Mouse (Mus musculus) spleen, adult 12 weeks (tissue): ENCODE data around the gene Tmem17.

Source experiments
- DNase-seq: peaks from one replicate; pipeline ENCODE4 v3.0.0; 2022; ENCODE audit warnings: low spot score

Gene Tmem17

DNA sequence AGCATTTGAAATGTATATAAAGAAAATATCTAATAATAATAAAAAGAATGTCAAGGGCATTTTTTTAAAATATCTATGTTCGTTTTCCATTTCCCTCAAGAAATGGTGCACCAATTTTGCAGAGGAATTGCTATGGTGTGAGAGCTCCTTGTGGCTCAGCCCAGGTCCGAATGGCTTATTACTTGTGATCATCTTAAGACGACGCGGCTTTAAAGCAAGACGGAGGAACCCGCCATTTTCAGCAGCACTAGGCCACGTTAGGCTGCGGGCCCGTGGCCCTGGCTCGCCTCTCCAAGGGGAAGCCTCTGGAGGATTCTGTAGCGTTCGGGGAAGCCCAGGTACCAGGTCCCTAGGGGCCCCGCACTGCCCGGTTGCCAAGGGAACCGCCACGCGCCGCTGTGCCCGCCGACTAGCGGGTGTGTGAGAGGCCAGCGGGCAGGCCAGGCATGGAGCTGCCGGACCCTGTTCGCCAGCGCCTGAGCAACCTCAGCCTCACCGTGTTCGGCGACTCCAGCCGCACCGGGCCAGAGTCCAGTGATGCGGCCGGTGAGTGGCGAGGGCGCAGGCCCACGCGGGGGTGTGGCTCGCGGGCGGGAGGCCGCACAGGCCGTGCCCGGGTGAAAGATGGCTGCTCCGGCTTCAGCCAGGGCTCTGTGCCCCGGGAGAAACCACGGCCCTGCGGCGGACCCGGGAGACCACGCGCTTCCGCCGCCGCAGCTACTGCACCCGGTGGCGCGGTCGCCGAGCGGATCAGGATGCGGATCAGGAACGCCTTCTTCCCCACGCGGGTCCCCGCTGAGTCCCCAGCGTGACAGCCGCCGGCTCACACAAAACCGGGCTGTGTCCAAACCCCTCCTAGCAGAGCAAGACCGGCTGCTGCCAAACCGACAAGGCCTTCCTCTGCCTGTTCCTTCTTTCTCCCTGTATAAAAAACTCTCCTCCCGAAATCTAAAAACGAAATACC lies at the start of gene Tmem17:
Gene Tmem17, plus strand, starts transcription at position 51 of the 964 bp plus-strand sequence.
- peak; percentile 61 for DNase-seq

DNA sequence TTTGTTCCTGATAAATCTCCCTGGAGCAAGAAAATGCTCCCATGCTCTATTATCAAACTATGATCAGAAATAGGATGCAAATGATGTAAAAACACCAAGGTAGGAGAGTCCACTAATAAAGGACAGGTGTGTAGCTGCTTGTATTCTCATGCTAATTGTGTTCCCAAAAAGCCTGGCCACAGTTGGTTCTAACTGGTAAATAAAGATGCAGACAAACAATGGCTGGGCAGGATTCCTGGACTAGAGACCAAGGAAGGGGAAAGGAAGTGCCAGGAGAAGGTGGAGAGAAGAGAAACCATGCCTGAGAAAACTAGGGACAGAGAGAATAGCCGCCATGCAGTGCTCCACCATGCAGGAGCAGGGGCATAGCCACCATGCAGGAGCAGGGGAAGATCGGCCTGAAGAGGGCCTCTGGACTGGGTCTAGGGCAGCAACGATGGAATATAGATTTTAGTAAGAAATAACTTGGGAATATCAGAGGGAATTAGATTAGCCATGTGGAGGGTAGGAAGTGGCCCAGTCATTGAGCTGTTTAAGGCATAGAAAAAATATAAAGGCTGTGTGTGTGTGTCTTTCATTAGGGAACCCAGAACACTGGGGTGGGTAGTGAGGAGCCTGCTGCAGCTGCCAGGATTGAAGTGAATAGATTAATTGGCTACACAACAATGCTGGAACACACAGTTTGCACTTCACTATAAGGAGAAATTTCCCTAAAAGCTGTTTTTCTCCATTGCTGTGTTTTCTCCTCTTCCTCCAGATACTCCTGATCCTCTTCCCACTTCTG lies 31.9 kb upstream of the Tmem17 start:
- DNase-seq: no peak

DNA sequence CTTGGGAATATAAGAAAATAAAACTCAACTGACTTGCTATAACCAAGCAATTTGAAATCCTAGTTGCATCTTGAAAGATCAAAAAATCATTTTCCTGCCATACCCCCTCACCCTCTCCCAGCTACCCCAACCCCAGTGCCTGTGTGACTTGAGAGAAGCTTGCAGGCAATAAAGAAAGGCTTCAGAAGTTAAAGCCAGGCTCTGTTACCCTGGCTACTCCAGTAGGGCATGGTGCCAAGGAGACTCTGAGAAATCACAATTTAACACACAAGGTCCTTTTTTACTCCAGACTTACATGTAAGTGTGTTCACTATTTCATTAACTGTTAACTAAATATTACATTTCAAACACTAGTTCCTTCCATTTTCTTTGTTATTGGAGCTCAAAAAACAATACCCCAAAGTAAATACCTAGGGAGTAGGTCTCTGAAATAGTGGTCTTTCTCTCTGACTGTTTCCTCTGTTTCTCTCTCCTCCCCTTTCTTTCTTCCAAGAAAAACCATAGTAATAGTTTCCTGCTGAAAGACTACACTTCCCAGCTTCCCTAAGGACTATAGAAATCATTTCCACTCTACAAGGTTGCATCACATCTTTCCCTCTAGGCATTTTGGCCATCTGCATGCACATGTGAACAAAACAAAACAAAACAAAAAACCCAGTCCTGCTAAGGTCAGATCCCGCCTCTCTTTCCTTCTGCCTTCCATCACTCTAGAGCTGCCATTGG lies 30.1 kb upstream of the Tmem17 start:
- no peak for DNase-seq

DNA sequence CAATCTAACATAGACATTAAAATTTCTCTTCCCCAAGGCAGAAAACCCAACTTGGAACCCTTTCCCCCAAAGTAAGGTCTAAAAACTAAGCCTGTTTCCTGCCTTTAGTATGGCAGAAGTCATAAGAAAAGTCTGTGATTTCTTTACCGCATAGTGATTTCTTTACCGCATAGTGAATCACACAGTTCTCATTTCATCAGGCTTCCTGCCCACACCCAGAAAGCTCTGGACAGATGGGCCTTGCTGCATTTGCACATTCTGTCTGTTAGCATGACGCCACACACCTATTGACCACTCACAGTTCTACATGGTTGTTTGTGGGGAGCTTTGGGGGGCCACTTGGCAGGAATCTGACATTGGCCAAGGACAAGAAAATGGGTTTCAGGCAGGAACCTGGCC lies 29.5 kb upstream of the Tmem17 start:
- DNase-seq: no peak

DNA sequence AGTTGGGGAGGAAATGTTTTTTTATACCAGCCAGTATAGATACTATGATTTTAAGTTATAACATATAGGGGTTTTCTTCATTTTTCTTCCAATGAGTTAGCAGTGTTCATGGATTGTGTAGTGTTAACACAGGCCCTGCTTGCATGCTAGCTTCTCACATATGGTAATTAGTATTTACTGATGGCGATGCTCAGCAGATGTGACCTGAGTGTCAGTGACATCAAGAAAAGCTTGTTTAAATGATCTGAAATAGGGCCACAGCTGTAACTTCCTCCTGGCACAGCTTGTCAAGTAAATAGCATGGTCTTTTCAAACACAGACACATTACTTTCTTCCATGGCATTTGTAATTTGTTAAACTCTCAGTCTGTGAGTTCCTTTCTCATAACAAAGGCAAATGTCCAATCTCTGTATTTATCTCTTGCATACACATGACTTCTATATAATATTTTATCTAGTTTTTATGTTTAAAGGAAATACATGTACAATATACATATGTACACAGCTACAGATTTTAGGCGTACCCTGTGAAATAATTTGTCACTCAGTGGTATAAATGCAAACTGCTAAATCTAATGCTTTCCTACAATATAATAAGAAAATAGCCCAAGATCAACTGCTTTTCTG lies 18.1 kb upstream of the Tmem17 start:
- no peak for DNase-seq

DNA sequence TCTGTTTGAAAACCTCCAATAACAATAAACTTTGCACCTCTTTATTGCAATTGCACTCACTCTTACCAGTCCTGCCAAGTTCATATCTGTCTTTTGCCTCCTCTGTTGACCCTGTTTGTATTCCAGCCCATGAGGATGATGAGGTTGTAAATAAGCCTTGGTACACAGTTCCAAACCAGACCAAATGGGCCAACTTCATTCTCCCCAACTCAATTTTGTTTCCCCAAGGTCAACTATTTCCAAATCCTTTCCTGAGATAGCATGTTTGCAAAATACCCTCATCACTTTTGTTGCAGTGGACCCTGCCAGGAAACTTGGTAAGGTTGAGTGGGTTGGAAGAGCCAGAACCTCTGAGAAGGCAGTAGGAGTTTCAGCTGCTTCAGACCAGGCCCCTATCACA lies 16.9 kb upstream of the Tmem17 start:
- no peak for DNase-seq

DNA sequence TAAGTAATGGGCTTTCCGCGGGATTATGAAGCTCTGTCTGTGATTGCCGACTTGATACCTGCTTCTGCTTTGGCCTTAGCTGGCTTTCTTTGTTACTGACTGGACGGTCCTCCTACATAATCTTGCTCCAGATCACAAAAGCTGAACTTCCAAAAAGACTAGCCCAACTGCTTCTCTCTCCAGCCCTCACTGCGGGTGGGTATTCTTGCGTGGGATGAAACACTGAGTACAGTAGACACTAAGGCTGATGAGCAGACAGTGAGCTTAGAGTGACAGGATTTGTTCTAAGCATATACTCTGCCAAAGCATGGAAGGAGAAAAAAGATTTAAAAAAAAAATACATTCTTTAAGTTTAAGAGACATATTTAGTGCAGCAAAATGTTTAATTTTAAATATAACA lies 12.5 kb upstream of the Tmem17 start:
- DNase-seq: no peak

DNA sequence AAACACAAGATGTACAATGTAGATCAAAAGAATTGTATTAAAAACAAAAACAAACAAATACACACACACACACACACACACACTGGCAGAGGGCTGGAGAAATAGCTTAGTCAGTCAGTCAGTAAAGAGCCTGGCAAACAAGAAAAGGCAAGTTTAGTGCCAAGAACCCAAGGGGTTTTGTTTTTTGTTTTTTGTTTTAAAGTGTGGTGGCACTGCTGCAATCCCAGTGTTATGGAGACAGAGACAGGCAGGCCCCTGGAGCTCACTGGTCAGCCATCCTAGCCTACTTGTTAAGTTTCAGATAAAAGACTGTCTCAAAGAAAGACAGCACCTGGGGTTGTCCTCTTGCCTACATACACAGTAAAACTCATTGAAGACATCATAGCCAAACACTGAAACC lies 12.0 kb upstream of the Tmem17 start:
- DNase-seq: no peak

DNA sequence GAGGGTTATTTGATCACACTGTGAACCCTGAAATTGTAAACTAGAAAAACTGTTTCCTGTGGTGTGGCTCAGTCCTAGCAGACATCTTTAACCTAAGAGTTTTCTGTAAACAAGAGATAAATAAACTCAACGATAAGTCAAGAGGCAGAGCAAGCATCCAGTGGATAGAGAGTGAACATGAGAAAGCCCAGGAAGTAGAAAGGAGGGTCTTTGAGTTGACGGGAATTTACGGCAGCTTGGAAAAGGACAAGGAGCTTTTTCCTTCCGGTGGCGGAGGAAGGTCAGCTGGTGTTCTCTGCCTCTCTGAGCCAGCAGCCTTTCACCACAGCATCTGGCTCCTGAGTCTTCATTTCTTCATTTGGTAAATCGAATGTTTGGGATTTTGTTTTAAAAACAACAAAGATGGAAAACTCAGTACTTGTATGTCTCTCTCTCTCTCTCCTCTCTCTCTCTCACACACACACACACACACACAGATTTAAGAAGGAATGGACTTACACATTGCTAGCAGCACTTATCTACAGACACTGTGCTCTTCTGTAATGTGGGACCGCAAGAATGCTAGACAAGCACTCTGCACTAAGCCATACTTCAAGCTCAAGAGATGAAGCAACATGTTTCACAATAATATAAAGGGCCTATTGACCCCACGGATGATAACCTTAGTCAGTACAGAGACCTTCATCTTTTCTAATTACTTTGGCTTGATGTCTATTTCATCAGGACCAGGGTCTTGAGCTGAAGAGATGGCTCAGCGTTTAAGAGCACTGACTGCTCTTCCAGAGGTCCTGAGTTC lies 10.9 kb upstream of the Tmem17 start:
- DNase-seq: no peak

DNA sequence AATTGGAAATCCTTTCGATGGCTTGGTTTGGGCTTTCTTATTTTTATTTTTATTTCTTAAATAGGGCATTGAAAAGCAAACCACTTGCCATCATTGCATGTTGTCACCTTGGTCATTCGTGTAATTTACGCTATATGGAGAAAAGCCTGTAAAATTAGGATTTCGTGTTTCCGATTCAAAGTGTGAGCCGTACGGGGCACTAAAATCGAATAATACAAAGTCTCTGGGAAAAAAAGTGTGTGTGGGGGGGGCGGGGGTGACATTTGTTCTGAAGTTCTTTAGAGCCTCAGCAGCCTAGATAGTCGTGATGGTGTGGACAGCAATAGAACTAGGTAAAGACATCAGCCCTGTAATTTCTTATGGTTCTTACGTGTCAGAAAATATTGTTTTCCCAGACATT lies 1.2 kb downstream of the Tmem17 start:
- no peak for DNase-seq

DNA sequence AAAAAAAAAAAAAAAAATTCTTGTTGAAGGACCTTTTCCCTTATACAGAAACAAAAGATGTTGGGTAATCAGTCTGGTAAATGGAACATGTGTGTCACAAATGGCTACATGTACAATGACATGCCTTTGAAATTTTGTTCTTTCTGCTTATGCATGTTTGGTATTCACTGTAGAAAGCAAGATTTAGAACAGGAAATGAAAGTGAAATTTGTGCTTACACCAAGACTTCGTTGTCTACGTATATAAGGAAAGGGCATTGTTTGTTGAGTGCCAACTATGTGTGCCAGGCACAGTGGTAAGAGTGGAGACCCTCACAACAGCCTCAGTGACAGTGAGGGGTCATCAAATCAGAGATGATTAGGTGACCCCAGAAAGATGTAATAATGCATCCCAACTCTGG lies 3.2 kb downstream of the Tmem17 start:
- no peak for DNase-seq

DNA sequence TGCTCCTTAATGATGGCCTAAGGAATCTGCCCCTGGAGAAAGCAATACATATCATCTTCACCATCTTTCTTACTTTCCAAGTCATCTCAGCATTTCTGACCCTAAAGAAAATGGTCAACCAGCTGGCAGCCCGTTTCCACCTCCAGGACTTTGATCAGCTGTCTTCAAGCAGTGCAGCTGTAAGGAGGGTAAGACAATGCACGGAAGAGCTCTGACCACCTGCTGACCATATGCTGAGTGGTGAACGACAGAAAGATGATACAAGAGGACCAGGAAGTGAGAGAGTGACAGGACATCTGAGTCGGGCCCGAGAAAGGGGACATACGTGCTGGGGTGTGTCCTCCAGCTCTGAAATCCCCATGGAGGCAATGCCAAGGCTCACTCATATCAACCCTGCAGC lies 6.6 kb downstream of the Tmem17 start:
- DNase-seq: no peak

DNA sequence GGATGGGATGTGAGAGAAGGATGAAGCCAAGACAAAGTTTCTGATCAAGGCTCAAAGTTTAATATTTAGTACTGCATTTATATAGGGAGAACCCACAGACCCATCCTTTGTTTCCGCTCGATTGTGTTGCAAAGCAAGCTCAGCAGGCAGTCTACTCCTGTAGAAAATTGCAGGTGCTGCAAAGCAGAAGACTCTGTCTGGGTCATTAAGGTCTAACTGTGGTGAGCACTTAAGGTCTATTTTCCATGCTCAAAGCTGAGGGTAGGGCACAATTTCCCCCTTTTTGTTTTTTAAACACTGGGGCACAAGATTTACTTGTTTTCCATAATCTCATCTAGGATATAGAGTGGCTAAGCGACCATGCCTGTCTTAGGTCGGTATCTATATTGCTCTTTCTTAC lies 8.4 kb downstream of the Tmem17 start:
- no peak for DNase-seq

DNA sequence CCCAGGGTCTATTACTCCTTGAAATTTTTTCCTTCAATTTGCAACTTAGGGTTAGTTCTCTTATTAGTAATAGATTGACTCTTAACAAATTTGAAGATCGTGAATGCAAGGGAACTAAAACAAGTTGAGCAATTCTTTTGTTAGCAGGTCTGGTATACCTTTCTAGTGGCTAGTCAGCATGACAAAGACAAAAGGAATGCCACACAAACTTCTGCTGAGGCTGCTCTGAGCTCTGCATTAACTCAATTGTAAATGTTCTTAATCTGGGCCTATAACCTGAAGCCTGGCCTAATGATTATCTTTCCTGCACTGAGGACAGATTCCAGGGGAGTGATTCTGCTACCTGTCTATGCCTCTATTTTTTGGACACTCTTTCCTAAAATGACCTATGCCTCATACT lies 12.7 kb downstream of the Tmem17 start:
- DNase-seq: no peak

DNA sequence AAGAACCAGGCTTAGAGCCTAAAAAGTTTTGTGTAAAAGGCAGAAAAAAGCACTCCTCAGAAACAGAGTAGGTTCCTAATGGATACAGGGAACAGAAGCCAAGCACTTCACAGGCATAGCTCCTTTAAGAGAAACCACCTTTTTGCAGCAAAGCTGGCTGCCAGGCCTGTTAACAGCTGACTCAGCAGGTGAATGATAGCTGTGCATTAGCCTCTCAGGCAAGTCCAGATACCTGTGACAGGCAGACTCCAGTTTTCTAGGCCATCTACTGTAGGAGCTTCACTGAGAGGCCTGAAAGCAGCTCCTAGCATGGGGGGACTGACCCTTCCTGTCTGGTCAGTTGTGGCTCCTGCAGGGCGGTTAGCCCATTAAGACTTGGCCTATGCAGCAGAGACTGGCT lies 28.7 kb downstream of the Tmem17 start:
- no peak for DNase-seq

DNA sequence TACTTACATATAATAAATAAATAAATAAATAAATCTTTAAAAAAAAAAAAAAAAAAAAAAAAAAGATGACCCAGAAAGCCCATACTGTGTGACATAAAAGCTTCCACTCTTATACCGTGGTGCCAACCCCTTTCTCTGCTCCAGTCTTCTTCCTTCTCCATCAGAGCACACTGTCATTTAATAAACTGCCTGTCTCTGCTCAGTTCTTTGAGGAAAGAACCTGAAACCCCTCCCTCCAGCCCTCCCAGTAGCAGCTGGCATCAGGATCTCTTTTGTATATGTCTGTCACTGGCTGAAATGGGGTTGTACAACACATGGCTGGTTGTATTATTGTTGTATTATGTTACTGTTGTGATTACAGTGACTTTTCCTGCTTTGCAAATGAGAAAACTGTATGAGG lies 48.2 kb downstream of the Tmem17 start:
- no peak for DNase-seq

DNA sequence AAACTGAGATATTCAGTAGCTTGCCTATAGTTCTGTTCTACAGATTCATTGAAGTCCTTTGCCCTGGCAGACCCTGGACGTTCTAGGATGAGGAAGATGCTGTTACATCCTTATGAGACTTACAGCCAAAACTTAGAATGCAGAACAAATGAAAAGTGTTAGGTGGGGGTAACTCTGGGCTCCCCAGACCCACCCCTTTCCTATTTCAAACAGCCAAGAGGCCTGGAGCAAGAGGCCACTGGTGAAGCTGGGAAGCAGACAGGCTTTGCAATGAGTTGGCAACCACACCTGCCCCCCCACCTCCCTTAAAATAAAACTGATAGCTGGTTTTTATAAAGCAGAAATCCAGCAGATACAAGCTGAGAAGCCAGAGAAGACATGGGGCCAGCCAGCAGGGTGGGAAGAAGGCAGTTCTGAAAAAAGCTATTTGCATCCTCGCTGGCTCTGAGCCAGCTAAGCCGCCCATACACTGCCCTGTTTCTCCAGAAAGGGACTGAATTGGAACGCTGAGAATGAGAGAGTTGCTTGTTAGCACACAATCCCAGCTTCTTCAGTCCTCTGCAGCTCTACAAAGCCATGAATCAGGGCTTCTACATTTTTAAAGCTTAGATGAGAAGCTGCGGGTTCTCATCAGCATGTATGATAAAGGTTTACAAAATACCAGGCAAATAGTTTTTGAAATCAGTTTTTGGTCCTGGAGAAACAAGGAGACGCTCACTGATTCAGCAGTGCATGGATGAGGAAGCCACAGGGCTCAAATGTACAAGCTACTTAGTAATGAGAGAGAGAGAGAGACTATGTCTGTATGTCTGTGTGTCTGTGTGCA lies 48.8 kb downstream of the Tmem17 start:
- no peak for DNase-seq

DNA sequence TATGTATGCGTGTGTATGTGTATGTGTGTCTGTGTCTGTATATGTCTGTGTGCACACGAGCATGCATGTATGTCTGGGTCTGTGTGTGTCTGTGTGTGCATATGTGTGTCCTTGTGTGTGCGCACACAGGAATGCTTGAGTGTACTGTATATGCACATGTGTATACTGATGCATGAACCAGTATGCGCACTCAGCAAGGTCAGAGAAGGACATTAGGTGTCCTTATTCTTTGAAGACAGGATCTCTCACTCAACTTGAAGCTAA lies 49.4 kb downstream of the Tmem17 start:
- DNase-seq: no peak

DNA sequence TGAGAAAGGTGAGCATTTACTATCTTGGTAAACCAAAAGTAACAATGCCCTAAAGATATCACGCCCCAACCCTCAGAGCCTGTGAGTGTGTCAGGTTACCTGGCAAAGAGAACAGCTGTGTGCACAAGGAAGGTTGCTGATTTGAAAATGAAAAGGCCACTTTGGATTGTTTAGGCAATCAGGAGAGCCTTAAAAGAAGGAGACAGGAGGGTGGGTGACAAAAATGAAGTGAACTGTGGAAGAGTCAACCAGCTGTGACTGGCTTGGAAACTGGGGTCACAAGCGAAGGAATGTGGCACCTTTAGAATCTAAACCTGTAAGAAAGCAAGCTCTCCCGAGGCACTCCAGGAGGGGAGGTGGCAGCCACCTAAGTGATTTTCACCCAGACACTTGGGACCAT lies 51.8 kb downstream of the Tmem17 start:
- DNase-seq: no peak

DNA sequence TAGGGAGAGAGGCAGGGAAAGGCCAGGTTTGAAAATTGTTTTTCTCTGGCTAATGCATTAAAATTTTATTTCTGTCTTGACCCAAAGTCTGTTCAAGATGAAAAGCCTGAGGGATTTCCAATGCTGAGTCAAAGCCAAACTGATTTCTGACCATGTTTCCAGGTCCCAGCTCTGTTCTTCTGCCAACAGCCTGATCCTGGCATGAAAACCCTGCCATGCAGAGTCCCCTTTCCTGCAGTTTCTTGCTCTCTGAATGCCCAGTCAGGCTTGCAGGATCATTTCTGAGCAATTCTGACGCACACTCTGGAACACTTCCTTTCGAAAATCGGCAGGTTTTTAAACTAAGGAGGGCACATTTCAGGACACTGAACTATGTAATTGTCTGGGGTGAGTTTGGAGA lies 52.8 kb downstream of the Tmem17 start:
- no peak for DNase-seq
